Mouse (Mus musculus): Measurements from ENCODE around the gene Zc3h12d. TPM values are rescaled to one million over a fixed set of nuclear protein-coding genes. Genes with fewer than 3 reads are reported as not detected.

Zc3h12d gene
- total RNA-seq, 1 experiment, result 0.04 TPM

- Histone ChIP-seq H3K4me1 (ENCODE audit: control insufficient read depth in 2 of 2, insufficient read depth in 2 of 2, low read length in 2 of 2, poor library complexity in 1 of 2) (no peaks in the 10 kb centered on the region), H3K27ac (ENCODE audit: insufficient read depth, low read depth, low read length, poor library complexity, severe bottlenecking) (no peak overlapping the region), H3K9me3 (ENCODE audit: control insufficient read depth, insufficient read depth, low read depth, low read length) (no peaks in the 10 kb centered on the region), H3K4me3 (ENCODE audit: insufficient read depth in 1 of 2, low read depth in 1 of 2, low read length in 2 of 2, poor library complexity in 1 of 2, severe bottlenecking in 1 of 2) (no peak overlapping the region), H3K9ac (ENCODE audit: insufficient read depth, low read depth, low read length, poor library complexity, severe bottlenecking) (no peak overlapping the region), H3K36me3 (ENCODE audit: control insufficient read depth, insufficient read depth, low read length, poor library complexity, severe bottlenecking) (peaks cover 7% of the 10 kb centered on the region)
- in situ Hi-C loops (cut with MboI; ENCODE audit: low sequenced_read_pairs in 2 of 2, unreplicated experiment in 2 of 2), result no loop called here
- TF ChIP-seq ZC3H11A (IDR thresholded peaks at IDR 0.05; ENCODE audit: borderline replicate concordance, low read depth, low read length) (no peak), CHD2 (IDR thresholded peaks at IDR 0.05; ENCODE audit: low read depth, low read length) (no peak), MAFK (IDR thresholded peaks at IDR 0.05; ENCODE audit: insufficient read depth, low read depth, low read length) (no peak), ZNF384 (IDR thresholded peaks at IDR 0.05; ENCODE audit: low read depth, low read length) (no peak), HCFC1 (IDR thresholded peaks at IDR 0.05; ENCODE audit: borderline replicate concordance, insufficient read depth, low read length) (no peak)
- DNase-seq (ENCODE audit: low read depth, low spot score), result no peak
Measured at GRCm38 (mm10) chr10:7825281-7825665, 7.0 kb upstream of the Zc3h12d start.

GRCm38 (mm10) chr10:7826106-7826505 lies 6.2 kb upstream of the Zc3h12d start:
- Histone ChIP-seq H3K4me1 (ENCODE audit: control insufficient read depth in 2 of 2, insufficient read depth in 2 of 2, low read length in 2 of 2, poor library complexity in 1 of 2) (no peaks in the 10 kb centered on the region), H3K9me3 (ENCODE audit: control insufficient read depth, insufficient read depth, low read depth, low read length) (no peaks in the 10 kb centered on the region), H3K9ac (ENCODE audit: insufficient read depth, low read depth, low read length, poor library complexity, severe bottlenecking) (no peak overlapping the region), H3K36me3 (ENCODE audit: control insufficient read depth, insufficient read depth, low read length, poor library complexity, severe bottlenecking) (peaks cover 5% of the 10 kb centered on the region), H3K4me3 (ENCODE audit: insufficient read depth in 1 of 2, low read depth in 1 of 2, low read length in 2 of 2, poor library complexity in 1 of 2, severe bottlenecking in 1 of 2) (no peak overlapping the region), H3K27ac (ENCODE audit: insufficient read depth, low read depth, low read length, poor library complexity, severe bottlenecking) (no peak overlapping the region)
- TF ChIP-seq MAFK (IDR thresholded peaks at IDR 0.05; ENCODE audit: insufficient read depth, low read depth, low read length), result no peak
- TF ChIP-seq ZC3H11A (IDR thresholded peaks at IDR 0.05; ENCODE audit: borderline replicate concordance, low read depth, low read length), result no peak
- no peak for TF ChIP-seq CHD2 (IDR thresholded peaks at IDR 0.05; ENCODE audit: low read depth, low read length)
- no peak for TF ChIP-seq HCFC1 (IDR thresholded peaks at IDR 0.05; ENCODE audit: borderline replicate concordance, insufficient read depth, low read length)
- TF ChIP-seq ZNF384 (IDR thresholded peaks at IDR 0.05; ENCODE audit: low read depth, low read length), result no peak
- no peak for DNase-seq (ENCODE audit: low read depth, low spot score)
- in situ Hi-C loops (cut with MboI; ENCODE audit: low sequenced_read_pairs in 2 of 2, unreplicated experiment in 2 of 2), result no loop called here

- H3K4me3 ChIP-seq (ENCODE audit: insufficient read depth in 1 of 2, low read depth in 1 of 2, low read length in 2 of 2, poor library complexity in 1 of 2, severe bottlenecking in 1 of 2), result no peak overlapping the region
- no peaks in the 10 kb centered on the region; a peak in 1 of 4 replicates for H3K4me1 ChIP-seq (ENCODE audit: control insufficient read depth in 2 of 2, insufficient read depth in 2 of 2, low read length in 2 of 2, poor library complexity in 1 of 2)
- H3K9ac ChIP-seq (ENCODE audit: insufficient read depth, low read depth, low read length, poor library complexity, severe bottlenecking), result no peak overlapping the region
- H3K9me3 ChIP-seq (ENCODE audit: control insufficient read depth, insufficient read depth, low read depth, low read length), result no peaks in the 10 kb centered on the region
- H3K36me3 ChIP-seq (ENCODE audit: control insufficient read depth, insufficient read depth, low read length, poor library complexity, severe bottlenecking), result no peaks in the 10 kb centered on the region
- H3K27ac ChIP-seq (ENCODE audit: insufficient read depth, low read depth, low read length, poor library complexity, severe bottlenecking), result no peak overlapping the region
- in situ Hi-C loops (cut with MboI; ENCODE audit: low sequenced_read_pairs in 2 of 2, unreplicated experiment in 2 of 2), result no loop called here
- no peak for TF ChIP-seq ZC3H11A (IDR thresholded peaks at IDR 0.05; ENCODE audit: borderline replicate concordance, low read depth, low read length)
- TF ChIP-seq HCFC1 (IDR thresholded peaks at IDR 0.05; ENCODE audit: borderline replicate concordance, insufficient read depth, low read length), result no peak
- no peak for TF ChIP-seq CHD2 (IDR thresholded peaks at IDR 0.05; ENCODE audit: low read depth, low read length)
- TF ChIP-seq ZNF384 (IDR thresholded peaks at IDR 0.05; ENCODE audit: low read depth, low read length), result no peak
- TF ChIP-seq MAFK (IDR thresholded peaks at IDR 0.05; ENCODE audit: insufficient read depth, low read depth, low read length), result no peak
- no peak for DNase-seq (ENCODE audit: low read depth, low spot score)
Measured at GRCm38 (mm10) chr10:7833377-7834165, 1.3 kb downstream of the Zc3h12d start.

- DNase-seq (ENCODE audit: low read depth, low spot score), result no peak
- H3K9ac ChIP-seq (ENCODE audit: insufficient read depth, low read depth, low read length, poor library complexity, severe bottlenecking), result no peak overlapping the region
- no peaks in the 10 kb centered on the region for H3K9me3 ChIP-seq (ENCODE audit: control insufficient read depth, insufficient read depth, low read depth, low read length)
- H3K27ac ChIP-seq (ENCODE audit: insufficient read depth, low read depth, low read length, poor library complexity, severe bottlenecking), result no peak overlapping the region
- no peak overlapping the region for H3K4me3 ChIP-seq (ENCODE audit: insufficient read depth in 1 of 2, low read depth in 1 of 2, low read length in 2 of 2, poor library complexity in 1 of 2, severe bottlenecking in 1 of 2)
- no peaks in the 10 kb centered on the region; a peak in 1 of 4 replicates for H3K4me1 ChIP-seq (ENCODE audit: control insufficient read depth in 2 of 2, insufficient read depth in 2 of 2, low read length in 2 of 2, poor library complexity in 1 of 2)
- TF ChIP-seq CHD2 (IDR thresholded peaks at IDR 0.05; ENCODE audit: low read depth, low read length) (no peak), ZNF384 (IDR thresholded peaks at IDR 0.05; ENCODE audit: low read depth, low read length) (no peak)
- no peaks in the 10 kb centered on the region for H3K36me3 ChIP-seq (ENCODE audit: control insufficient read depth, insufficient read depth, low read length, poor library complexity, severe bottlenecking)
- in situ Hi-C loops (cut with MboI; ENCODE audit: low sequenced_read_pairs in 2 of 2, unreplicated experiment in 2 of 2), result no loop called here
Measured at GRCm38 (mm10) chr10:7834671-7835225, 2.5 kb downstream of the Zc3h12d start.

All from ES-E14 (cell line).